Mouse (Mus musculus): ENCODE measurements around the gene Copz1. TPM values are rescaled to one million over a fixed set of nuclear protein-coding genes. Genes with fewer than 3 reads are reported as not detected.

Gene Copz1
- polyA plus RNA-seq, 1 experiment from 2014 or later, result 221 TPM

DNA sequence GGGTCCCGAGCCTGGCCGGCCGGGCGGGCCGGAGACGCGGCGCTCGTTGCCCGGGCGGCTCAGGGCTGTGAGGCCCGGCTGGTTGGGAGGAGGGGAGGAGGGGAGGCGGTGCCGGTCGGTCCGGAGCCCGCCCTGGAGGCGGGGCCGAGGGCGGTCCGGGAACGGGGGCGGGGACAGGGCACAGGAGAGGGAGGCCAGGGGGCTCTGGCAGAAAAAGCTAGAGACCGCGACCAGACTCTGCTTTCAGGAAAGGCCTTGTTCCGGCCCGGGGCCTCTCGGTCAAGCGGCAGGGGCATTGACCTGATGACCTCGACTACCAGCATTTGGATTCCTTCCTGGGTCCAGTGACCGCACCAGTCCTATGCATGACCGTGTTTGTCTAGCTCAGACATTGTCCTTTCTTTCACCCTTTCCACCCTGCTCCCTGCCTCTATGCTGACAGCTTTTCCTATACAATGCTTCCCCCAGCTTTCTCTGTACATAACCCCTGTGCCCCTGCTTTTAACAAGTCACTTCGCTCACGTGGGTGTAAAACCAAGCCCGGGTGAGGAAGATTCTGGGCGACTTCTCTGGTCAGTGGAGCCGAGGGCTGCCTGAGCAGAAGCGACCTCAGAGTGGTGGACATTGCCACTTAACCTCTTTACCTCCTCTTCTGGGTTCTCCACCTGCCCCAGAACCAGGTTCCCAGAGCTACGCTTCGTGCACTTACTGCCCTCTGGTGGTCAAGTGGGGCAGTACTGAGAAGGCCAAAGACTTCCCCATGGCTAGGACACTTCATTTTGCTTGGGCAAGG lies 51.1 kb downstream of the Copz1 start:
- Histone ChIP-seq H3K4me3 (ENCODE audit: low read depth, low read length) (peak overlapping the region; percentile 81), H3K4me2 (peak overlapping the region; percentile 89), H3K4me1 (ENCODE audit: control insufficient read depth, insufficient read depth, low read length) (peaks cover 26% of the 10 kb centered on the region), H3K9ac (ENCODE audit: low read depth, low read length) (peak overlapping the region; percentile 78), H3K27me3 (ENCODE audit: control insufficient read depth, insufficient read depth, low read length) (no peaks in the 10 kb centered on the region), H3K36me3 (ENCODE audit: control insufficient read depth, insufficient read depth, low read length) (no peaks in the 10 kb centered on the region), H3K9me3 (replicated peaks; ENCODE audit: control insufficient read depth, low read length) (no peaks in the 10 kb centered on the region), H3K27ac (ENCODE audit: low read depth, low read length) (peak overlapping the region; percentile 79)
- under 1% methylated on average over 36 of the region's 40 CpGs for WGBS (ENCODE audit: insufficient replicate concordance)
- peak; percentile 96 for ATAC-seq (replicated peaks; ENCODE audit: insufficient number of reproducible peaks, low FRiP score, low TSS enrichment)

DNA sequence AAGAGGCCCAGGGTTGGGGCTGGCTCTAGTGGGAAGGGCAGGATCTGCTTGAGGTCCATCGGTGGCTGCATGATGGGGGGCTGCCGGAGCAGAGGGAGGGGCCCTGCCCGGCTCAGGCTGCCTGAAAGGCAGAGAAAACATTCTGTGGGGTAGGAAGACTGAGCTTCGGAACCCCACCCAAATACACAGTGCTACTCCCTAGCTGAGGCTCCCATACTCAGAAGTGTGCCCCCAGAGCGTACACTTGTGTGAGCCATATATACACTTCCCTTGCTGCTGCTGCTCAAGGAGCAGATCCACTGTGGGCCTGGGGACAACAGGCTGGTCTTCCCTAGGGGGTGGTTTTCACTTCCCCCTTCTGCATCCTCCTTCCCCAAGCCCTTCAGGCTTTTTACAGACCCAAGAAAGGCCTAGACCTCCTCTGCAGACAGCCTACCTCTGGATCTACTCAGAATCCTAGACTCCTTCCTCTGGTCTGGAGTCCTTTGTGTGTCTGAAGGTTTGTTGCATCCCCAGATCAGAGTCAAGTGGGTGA lies 60.6 kb downstream of the Copz1 start:
- Histone ChIP-seq H3K4me2 (no peak overlapping the region), H3K4me3 (ENCODE audit: low read depth, low read length) (no peak overlapping the region)

DNA sequence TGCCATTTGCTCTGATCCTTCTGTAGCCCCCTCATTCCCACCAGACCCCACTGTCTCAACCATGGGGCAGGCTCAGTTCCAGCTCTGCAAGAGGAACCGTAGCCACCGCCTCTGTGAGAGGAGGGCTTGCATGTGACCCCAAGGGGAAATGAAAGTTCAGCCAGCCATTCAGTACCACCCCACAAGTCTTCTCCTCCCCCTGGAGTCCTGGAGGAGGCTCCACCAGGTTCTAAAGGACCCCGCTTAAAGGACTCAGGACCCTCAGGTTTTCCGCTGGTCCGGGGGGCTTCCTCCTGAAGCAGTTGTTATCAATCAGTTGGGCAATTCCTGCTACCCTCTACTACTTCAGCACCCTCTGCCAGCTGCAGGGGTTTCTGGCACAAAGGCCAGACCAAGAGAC lies 61.2 kb downstream of the Copz1 start:
- no peak overlapping the region for H3K9ac ChIP-seq (ENCODE audit: low read depth, low read length)
- H3K27me3 ChIP-seq (ENCODE audit: control insufficient read depth, insufficient read depth, low read length), result peaks cover 15% of the 10 kb centered on the region
- H3K27ac ChIP-seq (ENCODE audit: low read depth, low read length), result no peak overlapping the region
- peaks cover 6% of the 10 kb centered on the region; the same call in 1 of the 2 replicates for H3K4me1 ChIP-seq (ENCODE audit: control insufficient read depth, insufficient read depth, low read length)
- H3K4me3 ChIP-seq (ENCODE audit: low read depth, low read length), result no peak overlapping the region
- WGBS (ENCODE audit: insufficient replicate concordance), result 63% methylated on average over 5 of the region's 5 CpGs
- H3K9me3 ChIP-seq (replicated peaks; ENCODE audit: control insufficient read depth, low read length), result no peaks in the 10 kb centered on the region
- ATAC-seq (replicated peaks; ENCODE audit: insufficient number of reproducible peaks, low FRiP score, low TSS enrichment), result no peak
- no peaks in the 10 kb centered on the region for H3K36me3 ChIP-seq (ENCODE audit: control insufficient read depth, insufficient read depth, low read length)
- H3K4me2 ChIP-seq, result no peak overlapping the region

More for the DNA sequence above, 60.6 kb downstream of the Copz1 start:
- Histone ChIP-seq H3K27ac (ENCODE audit: low read depth, low read length) (no peak overlapping the region), H3K36me3 (ENCODE audit: control insufficient read depth, insufficient read depth, low read length) (no peaks in the 10 kb centered on the region), H3K9ac (ENCODE audit: low read depth, low read length) (0 out of 2 replicates have a peak overlapping the region, but pooled peaks have one; percentile 1), H3K27me3 (ENCODE audit: control insufficient read depth, insufficient read depth, low read length) (peaks cover 9% of the 10 kb centered on the region), H3K9me3 (replicated peaks; ENCODE audit: control insufficient read depth, low read length) (no peaks in the 10 kb centered on the region), H3K4me1 (ENCODE audit: control insufficient read depth, insufficient read depth, low read length) (peaks cover 6% of the 10 kb centered on the region; the same call in 1 of the 2 replicates)
- WGBS (ENCODE audit: insufficient replicate concordance), result 52% methylated on average over 5 of the region's 5 CpGs
- no peak for ATAC-seq (replicated peaks; ENCODE audit: insufficient number of reproducible peaks, low FRiP score, low TSS enrichment)

DNA sequence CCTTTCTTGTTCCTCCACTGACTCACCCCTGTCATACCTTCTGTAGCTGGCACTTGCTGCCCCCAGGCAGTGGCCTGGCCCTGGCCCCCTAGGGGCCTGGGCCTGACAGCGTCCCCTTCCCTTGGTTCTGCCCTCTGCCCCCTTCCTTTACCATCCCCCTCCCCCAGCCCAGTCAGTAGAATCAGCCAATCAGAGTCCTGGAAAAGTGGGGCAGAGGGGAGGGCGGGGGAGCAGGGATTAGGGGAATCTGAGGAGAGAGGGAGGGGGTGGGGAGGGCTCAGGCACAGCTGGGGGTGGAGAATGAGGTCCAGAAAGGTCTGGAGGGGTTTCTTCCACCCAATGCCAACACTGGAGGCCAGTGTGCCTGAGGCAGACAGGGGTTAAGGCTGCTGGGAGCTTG lies 61.7 kb downstream of the Copz1 start:
- Histone ChIP-seq H3K9ac (ENCODE audit: low read depth, low read length) (no peak overlapping the region), H3K9me3 (replicated peaks; ENCODE audit: control insufficient read depth, low read length) (no peaks in the 10 kb centered on the region), H3K4me2 (no peak overlapping the region), H3K27me3 (ENCODE audit: control insufficient read depth, insufficient read depth, low read length) (peaks cover 19% of the 10 kb centered on the region), H3K4me1 (ENCODE audit: control insufficient read depth, insufficient read depth, low read length) (peaks cover 10% of the 10 kb centered on the region; the same call in 1 of the 2 replicates), H3K27ac (ENCODE audit: low read depth, low read length) (no peak overlapping the region), H3K4me3 (ENCODE audit: low read depth, low read length) (no peak overlapping the region), H3K36me3 (ENCODE audit: control insufficient read depth, insufficient read depth, low read length) (no peaks in the 10 kb centered on the region)
- 4% methylated on average over 2 of the region's 2 CpGs for WGBS (ENCODE audit: insufficient replicate concordance)
- no peak for ATAC-seq (replicated peaks; ENCODE audit: insufficient number of reproducible peaks, low FRiP score, low TSS enrichment)

DNA sequence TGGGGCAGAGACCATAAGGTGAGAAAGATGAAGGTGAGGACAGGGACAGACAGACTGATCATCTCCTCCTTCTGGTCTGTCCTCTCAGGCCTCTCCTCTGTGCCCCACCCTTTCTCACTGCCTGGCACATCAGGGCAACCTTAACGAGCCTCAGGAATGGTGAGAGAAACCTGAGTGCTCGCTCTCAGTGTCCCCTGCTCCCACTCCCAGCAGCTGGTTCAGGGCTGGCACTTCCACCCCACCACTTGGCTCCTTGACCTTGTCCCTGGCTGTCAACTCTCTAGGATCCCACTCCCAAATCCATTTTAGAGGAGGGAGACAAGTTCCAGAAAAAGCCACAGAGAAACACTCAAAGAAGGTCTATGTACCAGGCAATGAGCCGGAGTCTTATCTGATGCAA lies 62.5 kb downstream of the Copz1 start:
- Histone ChIP-seq H3K9me3 (replicated peaks; ENCODE audit: control insufficient read depth, low read length) (no peaks in the 10 kb centered on the region), H3K27me3 (ENCODE audit: control insufficient read depth, insufficient read depth, low read length) (peaks cover 24% of the 10 kb centered on the region), H3K9ac (ENCODE audit: low read depth, low read length) (no peak overlapping the region), H3K4me2 (no peak overlapping the region), H3K36me3 (ENCODE audit: control insufficient read depth, insufficient read depth, low read length) (no peaks in the 10 kb centered on the region), H3K27ac (ENCODE audit: low read depth, low read length) (no peak overlapping the region), H3K4me1 (ENCODE audit: control insufficient read depth, insufficient read depth, low read length) (peaks cover 14% of the 10 kb centered on the region), H3K4me3 (ENCODE audit: low read depth, low read length) (no peak overlapping the region)
- 44% methylated on average over 3 of the region's 3 CpGs for WGBS (ENCODE audit: insufficient replicate concordance)
- no peak for ATAC-seq (replicated peaks; ENCODE audit: insufficient number of reproducible peaks, low FRiP score, low TSS enrichment)

DNA sequence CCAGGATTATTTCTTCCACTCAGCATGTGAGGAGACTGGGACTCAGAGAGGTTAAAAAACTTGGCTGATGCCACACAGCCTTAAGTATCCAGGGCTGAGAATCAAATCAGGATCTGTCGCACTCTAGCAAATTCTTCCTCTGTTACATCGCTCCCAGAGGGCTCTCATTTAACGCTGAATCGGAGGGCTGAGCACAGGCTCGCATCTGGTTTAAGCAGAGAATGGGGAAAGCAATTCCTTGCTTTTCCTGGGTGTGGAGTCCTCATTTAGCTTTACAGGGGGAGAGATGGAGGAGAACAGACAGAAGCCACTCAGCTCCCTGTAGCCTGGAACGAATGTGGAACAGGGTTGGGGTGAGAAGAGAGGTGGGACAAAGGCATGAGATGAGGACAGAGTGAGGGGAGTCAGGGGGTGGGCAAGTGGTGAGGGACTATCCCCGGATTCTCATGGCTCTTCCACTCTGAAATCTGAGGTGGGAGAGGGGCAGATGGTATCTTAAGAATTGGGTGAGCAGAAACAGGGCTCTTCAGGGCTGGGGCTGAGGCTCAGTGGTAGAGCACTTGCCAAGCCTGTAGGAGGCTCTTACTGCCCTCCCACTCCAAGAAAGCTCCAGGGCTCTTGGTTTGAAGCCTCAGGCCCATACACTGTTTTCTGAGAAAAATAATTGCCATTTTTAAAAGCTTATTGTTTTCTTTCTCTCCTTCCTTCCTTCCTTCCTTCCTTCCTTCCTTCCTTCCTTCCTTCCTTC lies 63.1 kb downstream of the Copz1 start:
- H3K4me3 ChIP-seq (ENCODE audit: low read depth, low read length), result no peak overlapping the region
- H3K4me2 ChIP-seq, result no peak overlapping the region
- H3K36me3 ChIP-seq (ENCODE audit: control insufficient read depth, insufficient read depth, low read length), result no peaks in the 10 kb centered on the region
- no peak overlapping the region for H3K9ac ChIP-seq (ENCODE audit: low read depth, low read length)
- WGBS (ENCODE audit: insufficient replicate concordance), result 24% methylated on average over 7 of the region's 7 CpGs
- ATAC-seq (replicated peaks; ENCODE audit: insufficient number of reproducible peaks, low FRiP score, low TSS enrichment), result no peak
- peaks cover 19% of the 10 kb centered on the region for H3K4me1 ChIP-seq (ENCODE audit: control insufficient read depth, insufficient read depth, low read length)
- H3K27me3 ChIP-seq (ENCODE audit: control insufficient read depth, insufficient read depth, low read length), result peaks cover 30% of the 10 kb centered on the region
- H3K27ac ChIP-seq (ENCODE audit: low read depth, low read length), result no peak overlapping the region
- no peaks in the 10 kb centered on the region for H3K9me3 ChIP-seq (replicated peaks; ENCODE audit: control insufficient read depth, low read length)

DNA sequence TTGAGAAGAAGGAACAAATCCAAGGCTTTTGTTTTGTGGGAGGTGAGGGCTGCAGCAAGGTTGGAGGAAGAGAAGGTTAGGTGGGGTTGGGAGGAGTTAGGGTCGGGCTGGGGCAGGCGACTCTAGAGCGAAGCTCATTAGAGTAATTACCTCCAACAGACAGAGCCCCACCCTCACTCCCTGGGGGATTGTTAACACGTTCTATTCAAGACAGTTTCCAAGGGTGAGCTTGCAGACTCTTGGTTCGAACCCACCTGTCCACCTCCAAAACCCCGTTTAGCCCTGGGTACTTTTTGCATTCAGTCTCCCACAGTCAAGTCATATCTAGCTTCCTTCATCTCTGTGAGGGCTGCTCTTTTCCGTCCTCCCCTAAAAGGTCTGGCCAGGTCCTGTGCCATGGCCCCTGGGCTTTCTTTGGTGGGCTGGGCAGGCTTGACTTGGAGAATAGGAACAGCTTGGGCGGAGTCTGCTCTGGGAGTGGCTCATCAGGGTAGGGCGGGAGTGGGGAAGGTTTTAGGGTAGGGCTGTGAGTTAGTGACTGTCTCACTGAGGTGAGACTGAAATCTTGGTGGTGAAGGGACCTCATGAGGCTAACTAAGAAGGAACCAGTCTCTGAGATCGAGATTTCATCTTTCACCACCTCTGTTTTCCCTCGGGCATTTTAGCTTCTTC lies 64.6 kb downstream of the Copz1 start:
- Histone ChIP-seq H3K4me2 (no peak overlapping the region), H3K36me3 (ENCODE audit: control insufficient read depth, insufficient read depth, low read length) (no peaks in the 10 kb centered on the region), H3K9me3 (replicated peaks; ENCODE audit: control insufficient read depth, low read length) (no peaks in the 10 kb centered on the region), H3K4me3 (ENCODE audit: low read depth, low read length) (no peak overlapping the region), H3K27me3 (ENCODE audit: control insufficient read depth, insufficient read depth, low read length) (peaks cover 44% of the 10 kb centered on the region), H3K4me1 (ENCODE audit: control insufficient read depth, insufficient read depth, low read length) (peaks cover 19% of the 10 kb centered on the region), H3K9ac (ENCODE audit: low read depth, low read length) (no peak overlapping the region), H3K27ac (ENCODE audit: low read depth, low read length) (no peak overlapping the region)
- ATAC-seq (replicated peaks; ENCODE audit: insufficient number of reproducible peaks, low FRiP score, low TSS enrichment), result no peak
- WGBS (ENCODE audit: insufficient replicate concordance), result 23% methylated on average over 11 of the region's 11 CpGs

DNA sequence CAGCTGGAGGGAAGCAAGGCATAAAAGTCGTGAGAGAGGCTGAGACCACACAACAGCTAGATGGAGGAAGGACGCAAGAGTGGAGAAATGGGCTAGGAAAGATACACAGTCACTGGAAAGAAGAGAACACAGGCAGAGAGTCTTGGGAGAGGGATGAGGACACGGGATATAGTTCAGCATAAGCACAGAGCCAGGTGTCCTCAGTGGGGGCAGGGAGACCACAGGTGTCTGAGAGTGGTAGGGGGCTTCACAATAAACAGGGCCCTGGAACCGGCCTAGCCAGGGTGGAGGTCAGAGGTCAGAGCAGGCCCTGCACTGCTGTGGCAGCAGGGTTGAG lies 66.3 kb downstream of the Copz1 start:
- no peak overlapping the region for H3K27ac ChIP-seq (ENCODE audit: low read depth, low read length)
- no peaks in the 10 kb centered on the region for H3K36me3 ChIP-seq (ENCODE audit: control insufficient read depth, insufficient read depth, low read length)
- WGBS (ENCODE audit: insufficient replicate concordance), result 41% methylated on average over 4 of the region's 4 CpGs
- H3K4me1 ChIP-seq (ENCODE audit: control insufficient read depth, insufficient read depth, low read length), result peaks cover 17% of the 10 kb centered on the region
- no peak for ATAC-seq (replicated peaks; ENCODE audit: insufficient number of reproducible peaks, low FRiP score, low TSS enrichment)
- H3K9me3 ChIP-seq (replicated peaks; ENCODE audit: control insufficient read depth, low read length), result no peaks in the 10 kb centered on the region
- peak overlapping the region; percentile 64 for H3K4me3 ChIP-seq (ENCODE audit: low read depth, low read length)
- peak overlapping the region; percentile 94; the same call in 1 of the 2 replicates for H3K4me2 ChIP-seq
- peaks cover 44% of the 10 kb centered on the region for H3K27me3 ChIP-seq (ENCODE audit: control insufficient read depth, insufficient read depth, low read length)
- peak overlapping the region; percentile 66 for H3K9ac ChIP-seq (ENCODE audit: low read depth, low read length)
